ENCODE assay signal across 8 mouse cellular contexts in genomic region chr3:31260329-31260963, GRCm38 (mm10). TPM values are rescaled to one million over a fixed set of nuclear protein-coding genes. Genes with fewer than 3 reads are reported as not detected.
DNase-seq lines count a peak whose midpoint lies in the region; ATAC-seq and TF ChIP-seq lines count a peak whose summit lies in the region.

No protein-coding gene starts in this region.

- ATAC-seq in hindbrain, embryonic 11.5 days (ENCODE audit: low FRiP score) = peak; percentile 80
- peak; percentile 65 for ATAC-seq in limb, embryonic 15.5 days (ENCODE audit: insufficient number of reproducible peaks, low FRiP score, low TSS enrichment, low read depth)

- no peak overlapping the region for H3K4me2 ChIP-seq in hindbrain, embryonic 11.5 days (replicated peaks; ENCODE audit: low read depth, low read length)
- H3K4me2 ChIP-seq in limb, embryonic 15.5 days = no peak overlapping the region

- H3K4me1 ChIP-seq in lung, adult 2 months (ENCODE audit: control insufficient read depth, insufficient read depth, low read length) = no peaks in the 10 kb centered on the region; the same call in 1 of the 2 replicates
- 0 out of 2 replicates have a peak, but pooled peaks cover 2% of the 10 kb centered on the region for H3K4me1 ChIP-seq in hindbrain, embryonic 11.5 days (replicated peaks; ENCODE audit: control insufficient read depth, insufficient read depth, low read length)
- peaks cover 13% of the 10 kb centered on the region; the same call in 1 of the 2 replicates for H3K4me1 ChIP-seq in limb, embryonic 15.5 days
- no peaks in the 10 kb centered on the region for H3K4me1 ChIP-seq in thymus, adult 2 months (replicated peaks; ENCODE audit: control insufficient read depth, insufficient read depth, low read length)

- no peak overlapping the region for H3K4me3 ChIP-seq in lung, adult 2 months (replicated peaks; ENCODE audit: extremely low read depth, low read depth, low read length)
- no peak overlapping the region for H3K4me3 ChIP-seq in hindbrain, embryonic 11.5 days (ENCODE audit: low read depth, low read length)
- H3K4me3 ChIP-seq in limb, embryonic 15.5 days = no peak overlapping the region
- no peak overlapping the region for H3K4me3 ChIP-seq in thymus, adult 2 months (ENCODE audit: control insufficient read depth, insufficient read depth, low read length)

- 36% methylated on average over 7 of the region's 7 CpGs for WGBS in lung, adult 2 months
- 21% methylated on average over 7 of the region's 7 CpGs for WGBS in hindbrain, embryonic 11.5 days
- 16% methylated on average over 7 of the region's 7 CpGs for WGBS in limb, embryonic 15.5 days
- 65% methylated on average over 7 of the region's 7 CpGs for WGBS in thymus, adult 2 months

- TF ChIP-seq POLR2A in lung, adult 2 months (IDR thresholded peaks at IDR 0.05; ENCODE audit: borderline replicate concordance, extremely low read depth, low read depth, low read length) = no peak
- no peak for TF ChIP-seq POLR2A in thymus, adult 2 months (IDR thresholded peaks at IDR 0.05; ENCODE audit: control insufficient read depth, extremely low read depth, insufficient read depth, low read length, poor library complexity)

- peak; percentile 10 for DNase-seq in lung, adult 2 months
- DNase-seq in lung, postnatal 4 days = no peak
- DNase-seq in embryo, embryonic 9.5 days (ENCODE audit: extremely low spot score) = peak; percentile 79
- DNase-seq in hindbrain, embryonic 11.5 days (ENCODE audit: low spot score) = peak; percentile 47
- DNase-seq in right cerebral cortex, postnatal 25 days = no peak
- DNase-seq in layer of hippocampus, adult 9-10 months (ENCODE audit: low spot score) = no peak
- no peak for DNase-seq in thymus, adult 2 months

- no peak overlapping the region for H3K27ac ChIP-seq in hindbrain, embryonic 11.5 days (ENCODE audit: low read depth, low read length)
- peak overlapping the region; percentile 7; the same call in 1 of the 2 replicates for H3K27ac ChIP-seq in limb, embryonic 15.5 days
- H3K27ac ChIP-seq in thymus, adult 2 months (ENCODE audit: control insufficient read depth, insufficient read depth, low read length) = no peak overlapping the region

- no peak for TF ChIP-seq CTCF in lung, adult 2 months (IDR thresholded peaks at IDR 0.05; ENCODE audit: insufficient read depth, low read length)
- no peak for TF ChIP-seq CTCF in thymus, adult 2 months (IDR thresholded peaks at IDR 0.05; ENCODE audit: borderline replicate concordance, control insufficient read depth, extremely low read depth, insufficient read depth, low read length, poor library complexity)

- no peaks in the 10 kb centered on the region for H3K9me3 ChIP-seq in hindbrain, embryonic 11.5 days (ENCODE audit: control insufficient read depth, low read length)
- no peaks in the 10 kb centered on the region for H3K9me3 ChIP-seq in limb, embryonic 15.5 days

- H3K27me3 ChIP-seq in hindbrain, embryonic 11.5 days (ENCODE audit: control insufficient read depth, insufficient read depth, low read length) = no peaks in the 10 kb centered on the region
- no peaks in the 10 kb centered on the region for H3K27me3 ChIP-seq in limb, embryonic 15.5 days
- H3K27me3 ChIP-seq in thymus, adult 2 months (ENCODE audit: control insufficient read depth, insufficient read depth, low read length) = no peaks in the 10 kb centered on the region

- H3K36me3 ChIP-seq in hindbrain, embryonic 11.5 days (ENCODE audit: control insufficient read depth, insufficient read depth, low read length) = no peaks in the 10 kb centered on the region
- H3K36me3 ChIP-seq in limb, embryonic 15.5 days = no peaks in the 10 kb centered on the region
- H3K36me3 ChIP-seq in thymus, adult 2 months (ENCODE audit: control insufficient read depth, insufficient read depth, low read length) = no peaks in the 10 kb centered on the region

- no peak overlapping the region for H3K9ac ChIP-seq in hindbrain, embryonic 11.5 days (ENCODE audit: low read depth, low read length)
- H3K9ac ChIP-seq in limb, embryonic 15.5 days = no peak overlapping the region

RNA-seq across cellular contexts. Expression of gene Slc7a14, which starts 49.7 kb away (rescaled TPM):
- polyA plus RNA-seq in lung, adult 2 months (2012; rRNA removed) = 0.05 TPM in 2 replicates
- polyA plus RNA-seq in hindbrain, embryonic 11.5 days (2014; fragmentation: Nextera tagmentation; extraction: Ambion mirVana) = 0.50 and 1.2 TPM in 2 replicates
- 0.02 and 0.09 TPM in 2 replicates for polyA plus RNA-seq in limb, embryonic 15.5 days (2015; fragmentation: Nextera tagmentation; extraction: Ambion mirVana)
- 0.03 TPM in 2 replicates for polyA plus RNA-seq in thymus, adult 2 months (2012; rRNA removed)

Comparison
In these comparisons a context has a peak if more than half of its experiments do, and no peak if none do; other contexts are left out.
1. DNase-seq: peak in lung, adult 2 months (single experiment), embryo, embryonic 9.5 days (single experiment) and hindbrain, embryonic 11.5 days (single experiment); none in lung, postnatal 4 days (0 of 2), right cerebral cortex, postnatal 25 days (single experiment), layer of hippocampus, adult 9-10 months (single experiment) and thymus, adult 2 months (single experiment).